Mouse (Mus musculus): ENCODE data around the gene Trp53i11.

- no peak for TF ChIP-seq CTCF (IDR thresholded peaks at IDR 0.05; ENCODE audit: borderline replicate concordance, extremely low read depth, insufficient read depth, insufficient read length)
- TF ChIP-seq POLR2A (IDR thresholded peaks at IDR 0.05; ENCODE audit: borderline replicate concordance, extremely low read depth, insufficient read depth, insufficient read length, poor library complexity, severe bottlenecking): no peak
These were observed 15.4 kb downstream of the Trp53i11 start for GRCm38 (mm10) chr2:93202782-93203181.
